Mouse (Mus musculus) liver, embryonic 13.5 days (tissue): Measurements from ENCODE around the gene Mcpt8. TPM values are rescaled to one million over a fixed set of nuclear protein-coding genes. Genes with fewer than 3 reads are reported as not detected.

ENCODE experiments used
- microRNA-seq: library from miRNA; unstranded; fragments of <30 nt; microRNA quantifications from one replicate; pipeline ENCODE4, GENCODE M21; 2016
- polyA plus RNA-seq: library from polyadenylated mRNA; unstranded; fragments of >200 nt; fragmentation: Nextera tagmentation; extraction: Ambion mirVana; gene quantifications from 2 replicates; pipeline ENCODE4 v1.2.1, GENCODE M21; 2015

The Mcpt8 gene
- polyA plus RNA-seq, 1 experiment from 2014 or later, result 3.3 TPM

Small RNA genes within 50 kb of the gene (microRNA-seq; reads per million reads assigned to microRNA genes)
- gene Mir6949, result not detected

Other genes starting within 250 kb of the Mcpt8 start
- gene Nynrin, start 231.3 kb downstream of the Mcpt8 start, polyA plus RNA-seq, result 2.2 and 3.1 TPM in 2 replicates
- 0.10 and 0.13 TPM in 2 replicates for gene Cbln3, start 200.9 kb downstream of the Mcpt8 start, polyA plus RNA-seq
- gene Khnyn, start 200.3 kb downstream of the Mcpt8 start, polyA plus RNA-seq, result 6.8 and 7.6 TPM in 2 replicates
- 13.3 and 14.1 TPM in 2 replicates for gene Sdr39u1, start 185.0 kb downstream of the Mcpt8 start, polyA plus RNA-seq
- 0.12 and 0.20 TPM in 2 replicates for gene Cma1, start 140.6 kb downstream of the Mcpt8 start, polyA plus RNA-seq
- not detected in 2 replicates for gene Cma2, start 134.3 kb downstream of the Mcpt8 start, polyA plus RNA-seq
- not detected in 2 replicates for gene Mcpt1, start 67.3 kb downstream of the Mcpt8 start, polyA plus RNA-seq
- not detected in 2 replicates for gene Mcpt9, start 54.8 kb downstream of the Mcpt8 start, polyA plus RNA-seq
- gene Mcpt2, start 43.2 kb downstream of the Mcpt8 start, polyA plus RNA-seq, result 0.24 TPM in 2 replicates
- gene Mcpt4, start 23.0 kb downstream of the Mcpt8 start, polyA plus RNA-seq, result not detected in 2 replicates
- gene Ctsg, start 17.3 kb upstream of the Mcpt8 start, polyA plus RNA-seq, result 20.1 and 21.8 TPM in 2 replicates
- not detected in 2 replicates for gene Gzme, start 35.4 kb upstream of the Mcpt8 start, polyA plus RNA-seq
- gene Gzmd, start 47.3 kb upstream of the Mcpt8 start, polyA plus RNA-seq, result not detected in 2 replicates
- gene Gzmg, start 74.3 kb upstream of the Mcpt8 start, polyA plus RNA-seq, result not detected in 2 replicates
- not detected in 2 replicates for gene Gzmn, start 89.3 kb upstream of the Mcpt8 start, polyA plus RNA-seq
- not detected in 2 replicates for gene Gzmf, start 126.1 kb upstream of the Mcpt8 start, polyA plus RNA-seq
- gene Gzmc, start 149.4 kb upstream of the Mcpt8 start, polyA plus RNA-seq, result not detected in 2 replicates
- gene Gzmb, start 177.0 kb upstream of the Mcpt8 start, polyA plus RNA-seq, result 0.07 and 0.17 TPM in 2 replicates